Comparison of ENCODE assay signal across 10 mouse cellular contexts in the genomic region with DNA sequence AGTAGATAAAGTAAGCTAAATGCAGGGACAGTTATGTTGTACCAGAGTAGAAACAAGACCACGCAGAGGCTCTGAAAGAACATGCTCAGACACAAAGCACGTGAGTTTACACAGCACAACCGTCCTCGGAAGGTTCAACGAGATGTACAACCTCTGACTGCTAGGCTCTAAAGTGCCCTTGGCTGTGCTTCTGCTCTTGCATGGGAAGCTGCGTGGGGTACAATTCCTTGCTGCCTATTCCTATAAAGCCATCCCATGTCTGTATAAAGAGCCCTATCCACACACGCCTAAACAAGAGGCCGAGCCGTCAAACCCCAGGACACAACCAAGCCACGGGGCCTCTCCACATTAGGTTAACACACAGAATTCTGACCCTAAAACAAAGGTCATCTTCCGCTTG. TPM values are rescaled to one million over a fixed set of nuclear protein-coding genes. Genes with fewer than 3 reads are reported as not detected.
DNase-seq lines count a peak whose midpoint lies in the region; ATAC-seq and TF ChIP-seq lines count a peak whose summit lies in the region.
"Had no signal": no experiment of that assay in that cellular context is flagged by ENCODE, and none has a peak within 500 bp of the region (broad histone marks: within the 10 kb centered on the region; RNA-seq: fewer than 3 reads in every experiment).

No protein-coding gene starts in this region.

- H3K9me3 ChIP-seq in limb, embryonic 12.5 days = no peaks in the 10 kb centered on the region
- no peaks in the 10 kb centered on the region for H3K9me3 ChIP-seq in limb, embryonic 10.5 days (replicated peaks)
- H3K9me3 ChIP-seq in hindbrain, embryonic 14.5 days (ENCODE audit: control insufficient read depth, low read length) = no peaks in the 10 kb centered on the region
- H3K9me3 ChIP-seq in neural tube, embryonic 14.5 days (ENCODE audit: control insufficient read depth, low read length) = no peaks in the 10 kb centered on the region

- H3K27me3 ChIP-seq in limb, embryonic 12.5 days = peaks cover 5% of the 10 kb centered on the region; the same call in 1 of the 2 replicates
- H3K27me3 ChIP-seq in limb, embryonic 10.5 days (ENCODE audit: low read depth, poor library complexity, severe bottlenecking) = no peaks in the 10 kb centered on the region
- no peaks in the 10 kb centered on the region for H3K27me3 ChIP-seq in hindbrain, embryonic 14.5 days (ENCODE audit: control insufficient read depth, insufficient read depth, low read length)
- no peaks in the 10 kb centered on the region for H3K27me3 ChIP-seq in neural tube, embryonic 14.5 days (ENCODE audit: control insufficient read depth, insufficient read depth, low read length)

- TF ChIP-seq CTCF in gastrocnemius, adult 2 months (IDR thresholded peaks at IDR 0.05) = no peak

- intact Hi-C loops in gastrocnemius, adult 2 months (cut with DNase I) = no loop called here

- H3K27ac ChIP-seq in gastrocnemius, adult 2 months = 0 out of 2 replicates have a peak overlapping the region, but pooled peaks have one; percentile 25
- no peak overlapping the region for H3K27ac ChIP-seq in limb, embryonic 12.5 days
- no peak overlapping the region for H3K27ac ChIP-seq in limb, embryonic 10.5 days
- peak overlapping the region; percentile 68 for H3K27ac ChIP-seq in hindbrain, embryonic 14.5 days
- peak overlapping the region; percentile 92 for H3K27ac ChIP-seq in neural tube, embryonic 14.5 days (ENCODE audit: low read depth, low read length)

- DNase-seq in gastrocnemius, adult 2 months = no peak
- no peak for DNase-seq in gastrocnemius, postnatal 25 days
- no peak for DNase-seq in limb, embryonic 10.5 days (ENCODE audit: low spot score)
- peak; percentile 46 for DNase-seq in hindbrain, embryonic 14.5 days (ENCODE audit: low spot score)
- no peak for DNase-seq in urinary bladder, postnatal 4 days (ENCODE audit: low spot score in 2 of 2)
- DNase-seq in adrenal gland, postnatal 10 days = no peak
- DNase-seq: adrenal gland, adult 8-10 months; lung, postnatal 10 days had no signal

- H3K36me3 ChIP-seq in limb, embryonic 12.5 days = no peaks in the 10 kb centered on the region
- H3K36me3 ChIP-seq in limb, embryonic 10.5 days = no peaks in the 10 kb centered on the region
- no peaks in the 10 kb centered on the region for H3K36me3 ChIP-seq in hindbrain, embryonic 14.5 days (replicated peaks; ENCODE audit: control insufficient read depth, insufficient read depth)
- H3K36me3 ChIP-seq in neural tube, embryonic 14.5 days (ENCODE audit: control insufficient read depth, insufficient read depth, low read length) = no peaks in the 10 kb centered on the region

- peaks cover 14% of the 10 kb centered on the region for H3K4me1 ChIP-seq in limb, embryonic 12.5 days (replicated peaks)
- H3K4me1 ChIP-seq in limb, embryonic 10.5 days = peaks cover 27% of the 10 kb centered on the region
- peaks cover 21% of the 10 kb centered on the region for H3K4me1 ChIP-seq in hindbrain, embryonic 14.5 days (replicated peaks; ENCODE audit: control insufficient read depth, insufficient read depth, low read length)
- H3K4me1 ChIP-seq in neural tube, embryonic 14.5 days (ENCODE audit: control insufficient read depth, insufficient read depth, low read length) = peaks cover 15% of the 10 kb centered on the region; the same call in 1 of the 2 replicates

- H3K9ac ChIP-seq in limb, embryonic 12.5 days (replicated peaks) = no peak overlapping the region
- peak overlapping the region; percentile 94 for H3K9ac ChIP-seq in hindbrain, embryonic 14.5 days
- H3K9ac ChIP-seq in neural tube, embryonic 14.5 days (replicated peaks; ENCODE audit: low read depth, low read length) = peak overlapping the region; percentile 99

- H3K4me2 ChIP-seq in limb, embryonic 12.5 days = peak overlapping the region; percentile 81
- peak overlapping the region; percentile 66 for H3K4me2 ChIP-seq in hindbrain, embryonic 14.5 days (replicated peaks)
- peak overlapping the region; percentile 64 for H3K4me2 ChIP-seq in neural tube, embryonic 14.5 days (ENCODE audit: low read depth, low read length)

- H3K4me3 ChIP-seq in gastrocnemius, adult 2 months = peak overlapping the region; percentile 82
- H3K4me3 ChIP-seq in limb, embryonic 12.5 days (replicated peaks) = no peak overlapping the region
- no peak overlapping the region for H3K4me3 ChIP-seq in limb, embryonic 10.5 days
- H3K4me3 ChIP-seq in hindbrain, embryonic 14.5 days (replicated peaks; ENCODE audit: low read length) = peak overlapping the region; percentile 78
- peak overlapping the region; percentile 95 for H3K4me3 ChIP-seq in neural tube, embryonic 14.5 days (ENCODE audit: low read depth, low read length)

- ATAC-seq in limb, embryonic 12.5 days (ENCODE audit: insufficient number of reproducible peaks, insufficient read depth, low FRiP score, low TSS enrichment, low read depth) = no peak
- ATAC-seq in hindbrain, embryonic 14.5 days (ENCODE audit: low FRiP score) = no peak
- ATAC-seq in neural tube, embryonic 14.5 days (ENCODE audit: low read depth) = no peak

- WGBS in limb, embryonic 12.5 days = 61% methylated on average over 11 of the region's 11 CpGs
- 68% methylated on average over 11 of the region's 11 CpGs for WGBS in limb, embryonic 10.5 days
- 19% methylated on average over 11 of the region's 11 CpGs for WGBS in hindbrain, embryonic 14.5 days
- WGBS in neural tube, embryonic 14.5 days = 19% methylated on average over 11 of the region's 11 CpGs

RNA-seq across cellular contexts. Expression of a gene that starts 1.9 kb away (rescaled TPM):
- total RNA-seq in gastrocnemius, adult 2 months (2021) = 1 to 10 TPM; 2.4 to 2.8 TPM
- total RNA-seq in gastrocnemius, postnatal 25 days (2021) = 1 to 10 TPM; 3.2 to 3.7 TPM
- polyA plus RNA-seq in limb, embryonic 12.5 days (2016; fragmentation: Nextera tagmentation; extraction: Ambion mirVana) = 3.8 TPM in 2 replicates
- polyA plus RNA-seq in limb, embryonic 10.5 days (2016; fragmentation: Nextera tagmentation; extraction: Ambion mirVana) = 2.2 and 2.4 TPM in 2 replicates
- 12.5 and 12.9 TPM in 2 replicates for polyA plus RNA-seq in hindbrain, embryonic 14.5 days (2014; fragmentation: Nextera tagmentation; extraction: Ambion mirVana)
- polyA plus RNA-seq in neural tube, embryonic 14.5 days (2014; fragmentation: Nextera tagmentation; extraction: Ambion mirVana) = 14.1 and 15.2 TPM in 2 replicates
- 10 to 100 TPM in 1 of 2 experiments, 1 to 10 TPM in 1; 9.5 to 11.3 TPM for total RNA-seq in adrenal gland, postnatal 10 days (2021)

Comparison
In these comparisons a context has a peak if more than half of its experiments do, and no peak if none do; other contexts are left out.
1. H3K27ac ChIP-seq: peak in gastrocnemius, adult 2 months (single experiment), hindbrain, embryonic 14.5 days (single experiment) and neural tube, embryonic 14.5 days (single experiment); none in limb, embryonic 12.5 days (single experiment) and limb, embryonic 10.5 days (single experiment).
2. H3K4me3 ChIP-seq: peak in gastrocnemius, adult 2 months (single experiment), hindbrain, embryonic 14.5 days (single experiment) and neural tube, embryonic 14.5 days (single experiment); none in limb, embryonic 12.5 days (single experiment) and limb, embryonic 10.5 days (single experiment).
3. Peak in every context shown above with its lines, with median percentiles within 50 percentile points of each other: H3K4me2 ChIP-seq.